Mouse (Mus musculus): ENCODE measurements around the gene Gpr108. TPM values are rescaled to one million over a fixed set of nuclear protein-coding genes. Genes with fewer than 3 reads are reported as not detected.

The Gpr108 gene
- polyA plus RNA-seq, 1 experiment from 2014 or later = 40.6 TPM

DNA sequence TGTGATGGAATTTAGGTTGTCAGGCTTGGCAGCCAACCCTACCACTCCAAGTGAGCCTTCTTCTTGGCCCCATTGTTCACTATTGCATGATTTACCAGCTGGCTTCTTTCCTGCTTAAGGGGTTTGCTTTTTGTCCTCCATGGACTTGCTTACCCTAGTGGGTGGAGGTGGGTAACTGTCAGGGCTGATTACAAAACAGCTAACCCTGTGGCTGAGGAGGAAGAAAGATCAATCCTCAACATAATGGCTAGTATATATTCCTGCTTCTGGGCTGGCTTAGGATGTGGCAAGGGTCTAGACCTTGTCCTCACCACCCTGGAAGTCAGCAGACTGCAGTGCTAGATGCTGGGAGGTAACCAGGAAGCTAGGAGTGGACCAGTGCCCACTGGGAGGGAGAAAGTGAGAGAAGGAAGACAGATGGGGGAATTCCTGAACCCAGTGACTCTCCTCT, 16.9 kb downstream of the Gpr108 start:
- no peak overlapping the region for H3K27ac ChIP-seq (ENCODE audit: low read length)
- no peak overlapping the region for H3K4me3 ChIP-seq (ENCODE audit: low read depth, low read length)
- H3K9ac ChIP-seq (replicated peaks; ENCODE audit: low read depth, low read length) = no peak overlapping the region
- H3K4me2 ChIP-seq (replicated peaks; ENCODE audit: low read depth, low read length) = no peak overlapping the region
- H3K9me3 ChIP-seq (ENCODE audit: control insufficient read depth, low read depth, low read length) = no peaks in the 10 kb centered on the region
- ATAC-seq (ENCODE audit: insufficient number of reproducible peaks, insufficient read depth, low FRiP score, low read depth) = no peak; the same call in 1 of the 2 replicates
- no peaks in the 10 kb centered on the region for H3K27me3 ChIP-seq (ENCODE audit: control insufficient read depth, insufficient read depth, low read length)
- no peaks in the 10 kb centered on the region for H3K4me1 ChIP-seq (ENCODE audit: control insufficient read depth, insufficient read depth, low read length)
- H3K36me3 ChIP-seq (ENCODE audit: control insufficient read depth, insufficient read depth, low read length) = peaks cover 14% of the 10 kb centered on the region; the same call in 1 of the 2 replicates

DNA sequence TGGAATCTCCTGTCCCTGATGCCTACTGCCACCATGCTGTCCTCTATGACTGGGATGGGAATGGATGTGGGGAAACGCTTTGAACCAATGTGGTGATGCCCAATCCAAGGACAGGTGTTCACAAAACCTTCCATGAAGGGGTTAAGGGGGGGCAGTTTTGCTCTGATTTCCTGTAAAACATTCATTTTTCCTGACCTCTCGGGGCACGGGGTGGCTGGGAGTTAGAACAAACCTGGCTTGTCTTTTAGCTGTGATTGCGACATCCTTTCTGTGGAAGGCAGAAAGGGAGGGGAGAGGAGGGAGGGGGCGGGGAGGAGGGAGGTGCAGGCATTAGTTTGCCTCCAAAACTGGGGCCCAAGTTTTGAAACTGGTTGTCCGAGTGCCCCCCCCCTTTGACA, 17.5 kb downstream of the Gpr108 start:
- Histone ChIP-seq H3K36me3 (ENCODE audit: control insufficient read depth, insufficient read depth, low read length) (peaks cover 9% of the 10 kb centered on the region; the same call in 1 of the 2 replicates), H3K27me3 (ENCODE audit: control insufficient read depth, insufficient read depth, low read length) (no peaks in the 10 kb centered on the region), H3K9ac (replicated peaks; ENCODE audit: low read depth, low read length) (no peak overlapping the region), H3K4me1 (ENCODE audit: control insufficient read depth, insufficient read depth, low read length) (no peaks in the 10 kb centered on the region), H3K4me2 (replicated peaks; ENCODE audit: low read depth, low read length) (no peak overlapping the region), H3K4me3 (ENCODE audit: low read depth, low read length) (no peak overlapping the region), H3K9me3 (ENCODE audit: control insufficient read depth, low read depth, low read length) (no peaks in the 10 kb centered on the region), H3K27ac (ENCODE audit: low read length) (no peak overlapping the region)
- ATAC-seq (ENCODE audit: insufficient number of reproducible peaks, insufficient read depth, low FRiP score, low read depth) = no peak
- 42% methylated on average over 6 of the region's 6 CpGs for WGBS

DNA sequence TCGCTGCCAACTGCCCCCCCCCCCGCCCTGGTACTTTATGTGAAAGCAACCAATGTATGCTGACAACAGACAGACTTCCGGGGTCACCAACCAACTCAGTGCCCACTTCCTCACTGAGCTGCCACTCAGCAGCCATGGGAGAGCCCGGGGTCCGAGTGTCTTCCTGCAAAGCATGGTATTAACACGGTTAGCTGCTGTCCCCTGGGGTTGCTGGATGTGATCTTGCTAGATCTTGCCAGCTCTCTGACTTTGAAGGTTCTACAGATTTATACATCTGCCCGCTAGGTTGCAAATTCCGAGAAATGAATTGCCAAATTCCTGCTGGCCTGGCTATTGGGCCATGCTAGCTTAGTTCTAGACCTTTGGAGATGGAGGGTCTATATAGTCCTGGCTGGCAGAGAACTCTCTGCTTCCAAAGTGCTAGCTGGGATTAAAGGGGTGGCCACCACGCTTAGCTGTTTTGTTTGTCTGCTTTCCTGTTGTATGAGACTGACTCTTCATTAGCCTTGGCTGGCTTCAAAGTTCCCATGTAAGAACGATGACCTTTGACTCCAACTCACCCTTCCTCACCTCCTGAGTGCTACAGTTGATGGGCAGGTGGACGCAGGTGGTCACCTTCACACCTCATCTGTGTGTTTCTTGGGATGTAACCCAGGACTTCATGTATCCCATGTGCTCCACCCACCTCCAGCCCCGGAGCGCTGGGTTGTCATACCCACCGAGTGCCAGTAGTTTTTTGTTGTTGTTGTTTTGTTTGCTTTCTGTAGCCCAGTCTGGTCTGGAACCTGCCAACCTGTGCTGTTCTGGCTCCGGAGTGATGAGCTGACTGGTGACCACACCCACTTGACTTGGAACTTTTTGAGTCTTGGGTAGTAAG, 18.2 kb downstream of the Gpr108 start:
- 82% methylated on average over 15 of the region's 15 CpGs for WGBS
- no peak overlapping the region for H3K4me2 ChIP-seq (replicated peaks; ENCODE audit: low read depth, low read length)
- H3K9ac ChIP-seq (replicated peaks; ENCODE audit: low read depth, low read length) = no peak overlapping the region
- H3K27ac ChIP-seq (ENCODE audit: low read length) = no peak overlapping the region
- H3K9me3 ChIP-seq (ENCODE audit: control insufficient read depth, low read depth, low read length) = no peaks in the 10 kb centered on the region
- ATAC-seq (ENCODE audit: insufficient number of reproducible peaks, insufficient read depth, low FRiP score, low read depth) = no peak
- H3K27me3 ChIP-seq (ENCODE audit: control insufficient read depth, insufficient read depth, low read length) = no peaks in the 10 kb centered on the region
- H3K4me3 ChIP-seq (ENCODE audit: low read depth, low read length) = no peak overlapping the region
- peaks cover 6% of the 10 kb centered on the region; the same call in 1 of the 2 replicates for H3K36me3 ChIP-seq (ENCODE audit: control insufficient read depth, insufficient read depth, low read length)
- H3K4me1 ChIP-seq (ENCODE audit: control insufficient read depth, insufficient read depth, low read length) = no peaks in the 10 kb centered on the region

- no peak overlapping the region for H3K27ac ChIP-seq (ENCODE audit: low read length)
- no peak overlapping the region for H3K9ac ChIP-seq (replicated peaks; ENCODE audit: low read depth, low read length)
- H3K4me3 ChIP-seq (ENCODE audit: low read depth, low read length) = no peak overlapping the region
- H3K9me3 ChIP-seq (ENCODE audit: control insufficient read depth, low read depth, low read length) = no peaks in the 10 kb centered on the region
- H3K27me3 ChIP-seq (ENCODE audit: control insufficient read depth, insufficient read depth, low read length) = no peaks in the 10 kb centered on the region
- ATAC-seq (ENCODE audit: insufficient number of reproducible peaks, insufficient read depth, low FRiP score, low read depth) = no peak
- H3K4me1 ChIP-seq (ENCODE audit: control insufficient read depth, insufficient read depth, low read length) = no peaks in the 10 kb centered on the region
- H3K4me2 ChIP-seq (replicated peaks; ENCODE audit: low read depth, low read length) = no peak overlapping the region
- no peaks in the 10 kb centered on the region for H3K36me3 ChIP-seq (ENCODE audit: control insufficient read depth, insufficient read depth, low read length)
- WGBS = 84% methylated on average over 3 of the region's 3 CpGs
These were observed 19.4 kb downstream of the Gpr108 start for GRCm38 (mm10) chr17:57228873-57229272.

DNA sequence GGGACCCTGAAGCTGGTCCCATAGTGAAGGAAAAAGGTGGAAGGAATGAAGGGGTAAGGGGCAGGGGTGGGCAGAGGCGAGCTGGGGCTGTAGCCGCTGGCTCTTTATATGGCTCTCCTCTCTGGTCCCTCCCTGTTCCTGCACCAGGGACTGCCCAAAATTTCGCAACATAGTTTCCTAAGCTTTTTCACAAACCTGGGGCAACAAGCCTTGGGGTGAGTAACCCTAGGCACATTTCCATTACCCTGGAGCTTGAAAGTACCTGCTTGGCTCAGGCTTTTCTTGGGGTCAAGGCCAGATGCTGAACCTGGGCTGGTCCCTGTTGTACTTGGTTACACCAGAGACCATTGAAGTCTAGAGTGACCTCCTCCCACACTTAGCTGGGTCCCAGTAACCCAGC, 20.2 kb downstream of the Gpr108 start, which contains the start of gene C3:
TSS of gene C3 (minus strand) at position 123 of the 400 bp plus-strand sequence.
- 58% methylated on average over 3 of the region's 3 CpGs for WGBS
- Histone ChIP-seq H3K27me3 (ENCODE audit: control insufficient read depth, insufficient read depth, low read length) (no peaks in the 10 kb centered on the region), H3K4me2 (replicated peaks; ENCODE audit: low read depth, low read length) (no peak within 1 kb of the TSS), H3K4me1 (ENCODE audit: control insufficient read depth, insufficient read depth, low read length) (no peaks in the 10 kb centered on the region), H3K27ac (ENCODE audit: low read length) (no peak within 1 kb of the TSS), H3K9ac (replicated peaks; ENCODE audit: low read depth, low read length) (no peak within 1 kb of the TSS), H3K4me3 (ENCODE audit: low read depth, low read length) (no peak within 1 kb of the TSS), H3K9me3 (ENCODE audit: control insufficient read depth, low read depth, low read length) (no peaks in the 10 kb centered on the region), H3K36me3 (ENCODE audit: control insufficient read depth, insufficient read depth, low read length) (no peaks in the 10 kb centered on the region)
- no peak for ATAC-seq (ENCODE audit: insufficient number of reproducible peaks, insufficient read depth, low FRiP score, low read depth)

- ATAC-seq (ENCODE audit: insufficient number of reproducible peaks, insufficient read depth, low FRiP score, low read depth) = no peak
- Histone ChIP-seq H3K9me3 (ENCODE audit: control insufficient read depth, low read depth, low read length) (no peaks in the 10 kb centered on the region), H3K36me3 (ENCODE audit: control insufficient read depth, insufficient read depth, low read length) (no peaks in the 10 kb centered on the region), H3K4me2 (replicated peaks; ENCODE audit: low read depth, low read length) (no peak overlapping the region), H3K4me3 (ENCODE audit: low read depth, low read length) (no peak overlapping the region), H3K4me1 (ENCODE audit: control insufficient read depth, insufficient read depth, low read length) (no peaks in the 10 kb centered on the region), H3K27me3 (ENCODE audit: control insufficient read depth, insufficient read depth, low read length) (no peaks in the 10 kb centered on the region), H3K27ac (ENCODE audit: low read length) (no peak overlapping the region), H3K9ac (replicated peaks; ENCODE audit: low read depth, low read length) (no peak overlapping the region)
- whole genome bisulfite sequencing = 81% methylated on average over 2 of the region's 2 CpGs
These were observed 20.8 kb downstream of the Gpr108 start for GRCm38 (mm10) chr17:57227468-57227867.

DNA sequence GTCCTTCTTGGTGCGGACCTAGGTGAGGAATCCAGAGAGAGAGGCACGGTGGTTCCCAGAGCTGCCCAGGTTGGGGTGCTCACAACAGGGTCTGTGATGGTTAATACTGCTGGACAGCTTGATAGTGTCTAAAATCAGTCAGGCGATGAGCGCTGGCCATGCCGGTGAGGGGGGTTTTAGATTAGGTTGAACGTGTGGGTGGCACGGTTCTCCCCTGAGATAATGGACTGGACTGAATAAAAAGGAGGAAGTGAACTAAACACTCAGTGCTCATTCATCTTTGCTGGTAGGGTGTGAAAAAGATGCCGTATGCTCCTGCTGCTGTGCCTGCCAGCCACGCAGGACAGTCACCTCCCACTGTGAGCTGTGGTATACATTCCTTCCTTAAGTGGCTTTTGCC, 24.9 kb downstream of the Gpr108 start:
- Histone ChIP-seq H3K27me3 (ENCODE audit: control insufficient read depth, insufficient read depth, low read length) (no peaks in the 10 kb centered on the region), H3K27ac (ENCODE audit: low read length) (no peak overlapping the region), H3K9me3 (ENCODE audit: control insufficient read depth, low read depth, low read length) (no peaks in the 10 kb centered on the region), H3K4me2 (replicated peaks; ENCODE audit: low read depth, low read length) (no peak overlapping the region), H3K4me1 (ENCODE audit: control insufficient read depth, insufficient read depth, low read length) (no peaks in the 10 kb centered on the region), H3K9ac (replicated peaks; ENCODE audit: low read depth, low read length) (no peak overlapping the region), H3K4me3 (ENCODE audit: low read depth, low read length) (no peak overlapping the region), H3K36me3 (ENCODE audit: control insufficient read depth, insufficient read depth, low read length) (no peaks in the 10 kb centered on the region)
- ATAC-seq (ENCODE audit: insufficient number of reproducible peaks, insufficient read depth, low FRiP score, low read depth) = no peak
- WGBS = 63% methylated on average over 9 of the region's 9 CpGs

DNA sequence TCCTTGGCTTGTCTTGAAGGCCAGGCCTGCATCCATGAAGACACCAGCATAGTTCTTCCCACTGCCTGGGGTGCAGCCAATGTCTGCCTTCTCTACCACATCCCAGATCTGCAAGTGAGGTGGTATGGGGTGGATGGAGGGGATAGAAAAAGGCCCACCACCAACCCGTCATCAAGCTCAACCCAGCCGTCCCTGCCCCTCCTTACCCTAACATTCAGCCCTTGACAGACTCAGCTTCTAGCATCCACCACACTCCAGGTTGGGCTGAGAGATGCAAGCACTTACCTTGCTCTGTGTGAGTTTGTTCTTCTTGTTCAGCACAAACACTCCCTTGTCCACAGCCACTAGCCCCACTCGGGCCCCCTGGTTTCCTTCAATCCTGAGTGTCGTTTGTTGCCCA, 26.3 kb downstream of the Gpr108 start:
- Histone ChIP-seq H3K4me2 (replicated peaks; ENCODE audit: low read depth, low read length) (no peak overlapping the region), H3K9me3 (ENCODE audit: control insufficient read depth, low read depth, low read length) (no peaks in the 10 kb centered on the region), H3K27ac (ENCODE audit: low read length) (no peak overlapping the region), H3K4me3 (ENCODE audit: low read depth, low read length) (no peak overlapping the region), H3K27me3 (ENCODE audit: control insufficient read depth, insufficient read depth, low read length) (no peaks in the 10 kb centered on the region), H3K9ac (replicated peaks; ENCODE audit: low read depth, low read length) (no peak overlapping the region), H3K36me3 (ENCODE audit: control insufficient read depth, insufficient read depth, low read length) (no peaks in the 10 kb centered on the region), H3K4me1 (ENCODE audit: control insufficient read depth, insufficient read depth, low read length) (no peaks in the 10 kb centered on the region)
- 56% methylated on average over 4 of the region's 4 CpGs for WGBS
- no peak for ATAC-seq (ENCODE audit: insufficient number of reproducible peaks, insufficient read depth, low FRiP score, low read depth)

DNA sequence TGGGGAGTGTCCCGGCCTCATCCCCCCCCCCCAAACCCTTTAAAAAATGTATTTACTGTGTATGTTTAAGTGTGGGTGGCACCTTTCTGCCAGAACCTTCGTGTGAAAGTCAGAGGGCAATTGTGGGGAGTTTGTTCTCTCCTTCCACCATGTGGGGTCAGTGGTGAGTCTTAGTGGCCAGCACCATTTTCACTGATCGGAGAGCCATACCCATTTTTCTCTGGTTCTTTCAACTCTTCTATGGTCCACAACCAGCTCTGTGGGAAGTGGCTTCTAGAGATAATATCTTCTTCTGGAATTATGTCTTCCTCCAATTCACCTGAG, 28.4 kb downstream of the Gpr108 start:
- Histone ChIP-seq H3K9ac (replicated peaks; ENCODE audit: low read depth, low read length) (no peak overlapping the region), H3K36me3 (ENCODE audit: control insufficient read depth, insufficient read depth, low read length) (no peaks in the 10 kb centered on the region), H3K4me2 (replicated peaks; ENCODE audit: low read depth, low read length) (no peak overlapping the region), H3K27ac (ENCODE audit: low read length) (no peak overlapping the region), H3K9me3 (ENCODE audit: control insufficient read depth, low read depth, low read length) (no peaks in the 10 kb centered on the region), H3K4me3 (ENCODE audit: low read depth, low read length) (no peak overlapping the region), H3K27me3 (ENCODE audit: control insufficient read depth, insufficient read depth, low read length) (no peaks in the 10 kb centered on the region), H3K4me1 (ENCODE audit: control insufficient read depth, insufficient read depth, low read length) (no peaks in the 10 kb centered on the region)
- ATAC-seq (ENCODE audit: insufficient number of reproducible peaks, insufficient read depth, low FRiP score, low read depth) = no peak
- 13% methylated on average over 3 of the region's 3 CpGs for WGBS
